ENCODE assay signal across 1 mouse cellular context in the genomic region with DNA sequence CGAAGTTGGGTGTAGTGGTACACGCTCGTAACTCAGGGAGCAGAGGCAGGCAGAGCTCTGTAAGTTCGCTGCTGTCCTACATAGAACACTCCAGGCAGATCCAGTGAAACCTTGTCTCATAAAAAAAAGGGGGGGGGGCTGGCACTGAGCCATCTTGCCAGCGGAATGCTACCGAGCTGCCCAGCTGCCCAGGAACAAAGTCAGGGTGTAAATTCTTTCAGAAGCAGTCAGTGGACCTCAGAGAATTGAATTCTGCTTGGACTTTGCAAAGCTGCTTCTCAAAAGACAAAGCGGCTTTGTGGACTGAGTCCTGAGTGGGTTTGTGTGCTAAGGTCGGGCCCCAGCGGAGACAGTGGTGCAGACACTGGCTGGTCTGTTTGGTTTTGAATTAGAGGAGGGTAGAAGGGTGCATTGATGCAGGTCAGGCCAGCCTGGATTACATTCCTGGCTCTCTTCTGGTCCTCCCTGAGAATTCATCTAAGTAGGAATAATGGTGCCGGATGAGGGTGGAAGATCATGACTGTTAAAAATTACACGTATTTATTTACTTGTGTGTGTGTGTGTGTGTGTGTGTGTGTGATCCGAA.
TF ChIP-seq lines count a peak whose summit lies in the region.

No protein-coding gene starts in this region.

TF ChIP-seq in MEL, 35 proteins besides CTCF, POLR2A, EP300 and RAD21:
- no peak for TF ChIP-seq UBTF (IDR thresholded peaks at IDR 0.05; ENCODE audit: borderline replicate concordance, insufficient read depth, low read depth, low read length)
- TF ChIP-seq SMC3 (IDR thresholded peaks at IDR 0.05; ENCODE audit: low read depth, low read length), result no peak
- no peak for TF ChIP-seq E2F4 (IDR thresholded peaks at IDR 0.05; ENCODE audit: borderline replicate concordance, low read depth, low read length)
- no peak for TF ChIP-seq USF2 (IDR thresholded peaks at IDR 0.05; ENCODE audit: borderline replicate concordance in 1 of 2, insufficient read depth in 1 of 2, low read depth in 1 of 2, low read length in 2 of 2)
- no peak for TF ChIP-seq NRF1 (IDR thresholded peaks at IDR 0.05; ENCODE audit: insufficient read depth, low read depth, low read length, poor library complexity, severe bottlenecking)
- TF ChIP-seq KAT2A (conservative IDR thresholded peaks at IDR 0.05; ENCODE audit: low read depth, low read length), result no peak
- TF ChIP-seq JUND (IDR thresholded peaks at IDR 0.05; ENCODE audit: low read depth, low read length), result no peak
- TF ChIP-seq ZNF384 (IDR thresholded peaks at IDR 0.05; ENCODE audit: low read depth, low read length), result no peak
- no peak for TF ChIP-seq ZC3H11A (IDR thresholded peaks at IDR 0.05; ENCODE audit: low read depth, low read length)
- no peak for TF ChIP-seq NELFE (IDR thresholded peaks at IDR 0.05; ENCODE audit: low read depth, low read length)
